ENCODE assay signal across 8 mouse cellular contexts in genomic region chr5:27791303-27792172, GRCm38 (mm10). TPM values are rescaled to one million over a fixed set of nuclear protein-coding genes. Genes with fewer than 3 reads are reported as not detected.
A peak's percentile ranks its signal among the peaks of the same experiment; 100 is the strongest.
DNase-seq lines count a peak whose midpoint lies in the region; ATAC-seq and TF ChIP-seq lines count a peak whose summit lies in the region.

TSS of gene Paxip1 (minus strand) at chr5:27791691.

- peaks cover 20% of the 10 kb centered on the region for H3K36me3 ChIP-seq in embryonic facial prominence, embryonic 15.5 days
- H3K36me3 ChIP-seq in limb, embryonic 14.5 days (ENCODE audit: control insufficient read depth, insufficient read depth, low read length) = peaks cover 23% of the 10 kb centered on the region
- peaks cover 14% of the 10 kb centered on the region for H3K36me3 ChIP-seq in midbrain, postnatal 0 days (ENCODE audit: insufficient read depth, low read length)

- H3K9ac ChIP-seq in embryonic facial prominence, embryonic 15.5 days = peak within 1 kb of the TSS; percentile 86
- peak within 1 kb of the TSS; percentile 81 for H3K9ac ChIP-seq in limb, embryonic 14.5 days (ENCODE audit: low read depth, low read length, severe bottlenecking)
- H3K9ac ChIP-seq in midbrain, postnatal 0 days (replicated peaks; ENCODE audit: low read length, poor library complexity, severe bottlenecking) = peak within 1 kb of the TSS; percentile 83

- peak within 1 kb of the TSS; percentile 97 for H3K27ac ChIP-seq in bone marrow, adult 2 months (ENCODE audit: control insufficient read depth, insufficient read depth, low read depth, low read length, poor library complexity)
- peak within 1 kb of the TSS; percentile 94 for H3K27ac ChIP-seq in embryonic facial prominence, embryonic 15.5 days (replicated peaks)
- H3K27ac ChIP-seq in limb, embryonic 14.5 days (replicated peaks; ENCODE audit: low read depth, low read length) = peak within 1 kb of the TSS; percentile 97
- peak within 1 kb of the TSS; percentile 93 for H3K27ac ChIP-seq in midbrain, postnatal 0 days (ENCODE audit: low read depth, low read length)

- TF ChIP-seq POLR2A in bone marrow, adult 2 months (IDR thresholded peaks at IDR 0.05; ENCODE audit: borderline replicate concordance, control insufficient read depth, low read depth, low read length) = peak; percentile 99
- TF ChIP-seq POLR2A in limb, embryonic 14.5 days (IDR thresholded peaks at IDR 0.05; ENCODE audit: borderline replicate concordance, extremely low read depth, insufficient read depth, insufficient read length) = peak; percentile 97; the same call in 1 of the 2 replicates

- under 1% methylated on average over 73 of the region's 73 CpGs for WGBS in bone marrow, adult 2 months
- WGBS in embryonic facial prominence, embryonic 15.5 days = under 1% methylated on average over 71 of the region's 73 CpGs
- WGBS in limb, embryonic 14.5 days = under 1% methylated on average over 50 of the region's 73 CpGs
- WGBS in midbrain, postnatal 0 days = under 1% methylated on average over 72 of the region's 73 CpGs

- H3K4me2 ChIP-seq in embryonic facial prominence, embryonic 15.5 days (replicated peaks) = peak within 1 kb of the TSS; percentile 72
- H3K4me2 ChIP-seq in limb, embryonic 14.5 days (replicated peaks; ENCODE audit: low read depth, low read length, severe bottlenecking) = peak within 1 kb of the TSS; percentile 50
- peak within 1 kb of the TSS; percentile 53 for H3K4me2 ChIP-seq in midbrain, postnatal 0 days (ENCODE audit: low read depth, low read length, poor library complexity, severe bottlenecking)

- ATAC-seq in embryonic facial prominence, embryonic 15.5 days (ENCODE audit: insufficient number of reproducible peaks, low FRiP score, low TSS enrichment, low read depth) = peak; percentile 97
- peak; percentile 98 for ATAC-seq in limb, embryonic 14.5 days (ENCODE audit: low FRiP score, low read depth)
- ATAC-seq in midbrain, postnatal 0 days (ENCODE audit: low FRiP score) = peak; percentile 97

- no peak for TF ChIP-seq CTCF in bone marrow, adult 2 months (IDR thresholded peaks at IDR 0.05; ENCODE audit: control insufficient read depth, insufficient read depth, low read length)
- TF ChIP-seq CTCF in midbrain, postnatal 0 days (IDR thresholded peaks at IDR 0.05) = peak; percentile 25; the same call in 1 of the 2 replicates

- H3K4me3 ChIP-seq in bone marrow, adult 2 months (replicated peaks; ENCODE audit: control insufficient read depth, low read depth, low read length) = peak within 1 kb of the TSS; percentile 74
- H3K4me3 ChIP-seq in embryonic facial prominence, embryonic 15.5 days (replicated peaks) = peak within 1 kb of the TSS; percentile 84
- peak within 1 kb of the TSS; percentile 73 for H3K4me3 ChIP-seq in limb, embryonic 14.5 days (replicated peaks; ENCODE audit: low read length)
- peak within 1 kb of the TSS; percentile 77 for H3K4me3 ChIP-seq in midbrain, postnatal 0 days (ENCODE audit: low read depth, low read length)

- H3K4me1 ChIP-seq in bone marrow, adult 2 months (ENCODE audit: control insufficient read depth, insufficient read depth, low read length) = no peaks in the 10 kb centered on the region; the same call in 1 of the 2 replicates
- H3K4me1 ChIP-seq in embryonic facial prominence, embryonic 15.5 days = peaks cover 17% of the 10 kb centered on the region
- peaks cover 14% of the 10 kb centered on the region for H3K4me1 ChIP-seq in limb, embryonic 14.5 days (ENCODE audit: control insufficient read depth, insufficient read depth, low read length)
- peaks cover 10% of the 10 kb centered on the region; the same call in 1 of the 2 replicates for H3K4me1 ChIP-seq in midbrain, postnatal 0 days (ENCODE audit: insufficient read depth, low read length)

- peak; percentile 96 for DNase-seq in 416B (ENCODE audit: low read depth)
- peak; percentile 95 for DNase-seq in heart, adult 8-10 months (ENCODE audit: low spot score)
- peak; percentile 97 for DNase-seq in kidney, adult 9 months
- peak; percentile 94 for DNase-seq in limb, embryonic 14.5 days (ENCODE audit: low spot score)
- peak; percentile 97 for DNase-seq in midbrain, postnatal 0 days (ENCODE audit: low spot score)
- DNase-seq in spleen, postnatal 14 days (ENCODE audit: low spot score in 2 of 2) = peak; percentile 94 to 95

- no peaks in the 10 kb centered on the region for H3K27me3 ChIP-seq in embryonic facial prominence, embryonic 15.5 days
- H3K27me3 ChIP-seq in limb, embryonic 14.5 days (ENCODE audit: control insufficient read depth, insufficient read depth, low read length) = no peaks in the 10 kb centered on the region
- H3K27me3 ChIP-seq in midbrain, postnatal 0 days (ENCODE audit: insufficient read depth, low read length) = no peaks in the 10 kb centered on the region

- no peaks in the 10 kb centered on the region for H3K9me3 ChIP-seq in embryonic facial prominence, embryonic 15.5 days (replicated peaks)
- H3K9me3 ChIP-seq in limb, embryonic 14.5 days (ENCODE audit: control insufficient read depth, low read length) = no peaks in the 10 kb centered on the region
- H3K9me3 ChIP-seq in midbrain, postnatal 0 days (ENCODE audit: low read length) = no peaks in the 10 kb centered on the region

RNA-seq across cellular contexts. Expression of gene Paxip1, which starts in this region (rescaled TPM):
- polyA plus RNA-seq in bone marrow, adult 2 months (2011; ENCODE audit: insufficient read depth, insufficient read length, low replicate concordance, missing spikeins) = 41.8 and 47.0 TPM in 2 replicates
- 32.4 and 33.6 TPM in 2 replicates for polyA plus RNA-seq in embryonic facial prominence, embryonic 15.5 days (2015; fragmentation: Nextera tagmentation; extraction: Ambion mirVana)
- 10 to 100 TPM; 14.7 to 19.6 (median 17.5) TPM for total RNA-seq in heart, adult 8-10 months (2022)
- 57.7 and 65.8 TPM in 2 replicates for polyA plus RNA-seq in limb, embryonic 14.5 days (2012; rRNA removed)
- polyA plus RNA-seq in limb, embryonic 14.5 days (2014; fragmentation: Nextera tagmentation; extraction: Ambion mirVana) = 34.5 and 38.4 TPM in 2 replicates
- 43.0 and 48.8 TPM in 2 replicates for total RNA-seq in midbrain, postnatal 0 days (2014; rRNA removed)
- polyA plus RNA-seq in midbrain, postnatal 0 days (2015; fragmentation: Nextera tagmentation; extraction: Ambion mirVana) = 21.2 and 23.1 TPM in 2 replicates

Comparison
In these comparisons a context has a peak if more than half of its experiments do, and no peak if none do; other contexts are left out.
1. Peak in every context shown above with its lines: DNase-seq, ATAC-seq, H3K4me3 ChIP-seq and H3K27ac ChIP-seq.